Comparison of ENCODE assay signal across 12 mouse cellular contexts in genomic region chr8:62060357-62060756, GRCm38 (mm10).
A peak's percentile ranks its signal among the peaks of the same experiment; 100 is the strongest.
DNase-seq lines count a peak whose midpoint lies in the region; TF ChIP-seq lines count a peak whose summit lies in the region.
"Had no signal": no experiment of that assay in that cellular context is flagged by ENCODE, and none has a peak within 500 bp of the region (broad histone marks: within the 10 kb centered on the region; RNA-seq: fewer than 3 reads in every experiment).

No protein-coding gene starts in this region.

- H3K4me1 ChIP-seq in ES-E14 (ENCODE audit: control insufficient read depth in 2 of 2, insufficient read depth in 2 of 2, low read length in 2 of 2, poor library complexity in 1 of 2) = no peaks in the 10 kb centered on the region
- H3K4me1 ChIP-seq: forebrain, embryonic 12.5 days; limb, embryonic 12.5 days; midbrain, embryonic 12.5 days had no signal

- no peak overlapping the region for H3K27ac ChIP-seq in gastrocnemius, adult 2 months
- no peak overlapping the region for H3K27ac ChIP-seq in ES-E14 (ENCODE audit: insufficient read depth, low read depth, low read length, poor library complexity, severe bottlenecking)
- H3K27ac ChIP-seq: forebrain, embryonic 12.5 days; limb, embryonic 12.5 days; midbrain, embryonic 12.5 days had no signal

- H3K9me3 ChIP-seq in ES-E14 (ENCODE audit: control insufficient read depth, insufficient read depth, low read depth, low read length) = no peaks in the 10 kb centered on the region
- H3K9me3 ChIP-seq: forebrain, embryonic 12.5 days; limb, embryonic 12.5 days; midbrain, embryonic 12.5 days had no signal

- in situ Hi-C loops in ES-E14 (cut with MboI; ENCODE audit: low sequenced_read_pairs in 2 of 2, unreplicated experiment in 2 of 2) = loop anchor here in 1 of 2 experiments (25.0 kb wide), 1 partner anchor 523 kb away; no protein-coding TSS in a partner anchor

- no peak for DNase-seq in gastrocnemius, adult 2 months
- DNase-seq in gastrocnemius, postnatal 10 days = no peak
- DNase-seq in left cerebral cortex, postnatal 25 days (ENCODE audit: low spot score in 2 of 2) = peak; percentile 11 to 15
- DNase-seq in left cerebral cortex, postnatal 10 days (ENCODE audit: extremely low spot score in 1 of 2, low spot score in 2 of 2) = no peak
- no peak for DNase-seq in ES-E14 (ENCODE audit: low read depth, low spot score)
- DNase-seq in embryo, embryonic 9.5 days (ENCODE audit: extremely low spot score) = peak; percentile 15
- DNase-seq in right cerebral cortex, postnatal 25 days = no peak
- no peak for DNase-seq in kidney, adult 8-10 months
- DNase-seq: thymus, adult 18-20 months had no signal

- peak; percentile 54 for TF ChIP-seq CTCF in gastrocnemius, adult 2 months (IDR thresholded peaks at IDR 0.05)

- no peak overlapping the region for H3K9ac ChIP-seq in ES-E14 (ENCODE audit: insufficient read depth, low read depth, low read length, poor library complexity, severe bottlenecking)
- H3K9ac ChIP-seq: forebrain, embryonic 12.5 days; limb, embryonic 12.5 days; midbrain, embryonic 12.5 days had no signal

- intact Hi-C loops in gastrocnemius, adult 2 months (cut with DNase I) = no loop called here
- intact Hi-C loops in left cerebral cortex, postnatal 25 days (cut with DNase I) = loop anchor here (1.0 to 5.0 kb wide), 3 partner anchors 165 to 538 kb away; no protein-coding TSS in a partner anchor
- intact Hi-C loops in left cerebral cortex, postnatal 10 days (cut with DNase I) = no loop called here

- H3K36me3 ChIP-seq in ES-E14 (ENCODE audit: control insufficient read depth, insufficient read depth, low read length, poor library complexity, severe bottlenecking) = no peaks in the 10 kb centered on the region
- H3K36me3 ChIP-seq: forebrain, embryonic 12.5 days; limb, embryonic 12.5 days; midbrain, embryonic 12.5 days had no signal

- H3K4me3 ChIP-seq in gastrocnemius, adult 2 months = no peak overlapping the region
- H3K4me3 ChIP-seq in ES-E14 (ENCODE audit: insufficient read depth in 1 of 2, low read depth in 1 of 2, low read length in 2 of 2, poor library complexity in 1 of 2, severe bottlenecking in 1 of 2) = no peak overlapping the region
- H3K4me3 ChIP-seq: forebrain, embryonic 12.5 days; limb, embryonic 12.5 days; midbrain, embryonic 12.5 days had no signal

TF ChIP-seq in ES-E14, 5 proteins besides CTCF, POLR2A, EP300 and RAD21:
- TF ChIP-seq ZC3H11A (IDR thresholded peaks at IDR 0.05; ENCODE audit: borderline replicate concordance, low read depth, low read length) (peak; percentile 62; the same call in 1 of the 2 replicates), HCFC1 (IDR thresholded peaks at IDR 0.05; ENCODE audit: borderline replicate concordance, insufficient read depth, low read length) (no peak), CHD2 (IDR thresholded peaks at IDR 0.05; ENCODE audit: low read depth, low read length) (no peak), ZNF384 (IDR thresholded peaks at IDR 0.05; ENCODE audit: low read depth, low read length) (no peak), MAFK (IDR thresholded peaks at IDR 0.05; ENCODE audit: insufficient read depth, low read depth, low read length) (no peak)
TF ChIP-seq in ES-E14: peak in this region for 1.

Comparison
In these comparisons a context has a peak if more than half of its experiments do, and no peak if none do; other contexts are left out.
1. DNase-seq: peak in left cerebral cortex, postnatal 25 days (2 of 2) and embryo, embryonic 9.5 days (single experiment); none in gastrocnemius, adult 2 months (single experiment), gastrocnemius, postnatal 10 days (single experiment), left cerebral cortex, postnatal 10 days (0 of 2), ES-E14 (single experiment), right cerebral cortex, postnatal 25 days (single experiment) and kidney, adult 8-10 months (0 of 2).